Mouse (Mus musculus) limb, embryonic 12.5 days (tissue): Measurements from ENCODE around the gene Ap5s1. TPM values are rescaled to one million over a fixed set of nuclear protein-coding genes. Genes with fewer than 3 reads are reported as not detected.

Source experiments
- ATAC-seq: fragments of 200-750 bp; cut with Nextera tagmentation; 2 replicates; pipeline ENCODE4 v1.8.0; 2017; ENCODE audit warnings: low read depth, moderate TSS enrichment; ENCODE audit not compliant: insufficient number of reproducible peaks, insufficient read depth, low FRiP score, low TSS enrichment
- H3K27ac ChIP-seq: fragments of 300-500 bp; sonication (generic); 2 replicates; pipeline ENCODE4 v1.5.1; 2016; ENCODE audit warnings: mild to moderate bottlenecking, moderate library complexity
- H3K27me3 ChIP-seq: fragments of 300-500 bp; sonication (generic); 2 replicates; pipeline ENCODE4 v1.6.1; 2016; ENCODE audit warnings: mild to moderate bottlenecking, moderate library complexity
- H3K36me3 ChIP-seq: fragments of 300-500 bp; sonication (generic); 2 replicates; pipeline ENCODE4 v1.6.1; 2016; ENCODE audit warnings: mild to moderate bottlenecking, moderate library complexity
- H3K4me1 ChIP-seq: fragments of 300-500 bp; sonication (generic); replicated peaks from 2 replicates; pipeline ENCODE4 v1.6.1; 2016
- H3K4me2 ChIP-seq: fragments of 300-500 bp; sonication (generic); 2 replicates; pipeline ENCODE4 v1.6.1; 2016; ENCODE audit warnings: mild to moderate bottlenecking, moderate library complexity
- H3K4me3 ChIP-seq: fragments of 300-500 bp; sonication (generic); replicated peaks from 2 replicates; pipeline ENCODE4 v1.5.1; 2016; ENCODE audit warnings: mild to moderate bottlenecking
- H3K9ac ChIP-seq: fragments of 300-500 bp; sonication (generic); replicated peaks from 2 replicates; pipeline ENCODE4 v1.6.1; 2016; ENCODE audit warnings: mild to moderate bottlenecking, moderate library complexity
- H3K9me3 ChIP-seq: fragments of 300-500 bp; sonication (generic); 2 replicates; pipeline ENCODE4 v1.6.1; 2016; ENCODE audit warnings: mild to moderate bottlenecking, moderate library complexity
- WGBS: fragments of 180-500 bp; shearing (Covaris S2); methylation state at CpG from one replicate; pipeline ENCODE4 v1.1.7; 2016; 5-methylcytosine and 5-hydroxymethylcytosine counted together
- polyA plus RNA-seq: library from polyadenylated mRNA; unstranded; fragments of >200 nt; fragmentation: Nextera tagmentation; extraction: Ambion mirVana; gene quantifications from 2 replicates; pipeline ENCODE4 v1.2.1, GENCODE M21; 2016

The Ap5s1 gene
- polyA plus RNA-seq, 1 experiment from 2014 or later = 23.3 TPM

DNA sequence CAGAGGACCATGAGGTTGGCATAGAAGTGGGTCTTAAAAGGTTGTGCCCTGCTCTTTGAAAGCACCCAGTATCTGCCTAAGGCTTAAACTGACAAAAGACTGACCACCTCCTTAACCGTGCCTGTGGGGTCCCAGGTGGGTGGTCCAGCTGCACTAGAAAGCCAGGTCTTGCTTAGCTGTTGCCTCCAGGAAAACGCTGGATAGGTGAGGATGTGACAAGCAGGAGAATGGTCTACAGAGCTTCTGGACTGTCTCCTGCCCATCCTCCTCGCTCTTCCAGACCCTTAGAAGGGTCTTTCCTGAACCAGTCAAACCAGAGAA, 19.3 kb upstream of the Ap5s1 start:
- Histone ChIP-seq H3K4me3 (peak overlapping the region; percentile 69), H3K9ac (peak overlapping the region; percentile 79), H3K27ac (peak overlapping the region; percentile 83; the same call in 1 of the 2 replicates), H3K4me1 (peaks cover 41% of the 10 kb centered on the region), H3K36me3 (peaks cover 25% of the 10 kb centered on the region), H3K4me2 (peak overlapping the region; percentile 87), H3K9me3 (no peaks in the 10 kb centered on the region), H3K27me3 (no peaks in the 10 kb centered on the region)
- WGBS = 21% methylated on average over 3 of the region's 3 CpGs
- ATAC-seq = no peak

GRCm38 (mm10) chr2:131188311-131188710, 18.6 kb upstream of the Ap5s1 start:
- peak overlapping the region; percentile 87 for H3K4me2 ChIP-seq
- peak overlapping the region; percentile 69 for H3K4me3 ChIP-seq
- ATAC-seq = no peak
- H3K9me3 ChIP-seq = no peaks in the 10 kb centered on the region
- 0 out of 2 replicates have a peak overlapping the region, but pooled peaks have one; percentile 79 for H3K9ac ChIP-seq
- peaks cover 41% of the 10 kb centered on the region for H3K4me1 ChIP-seq
- H3K36me3 ChIP-seq = peaks cover 32% of the 10 kb centered on the region
- no peak overlapping the region for H3K27ac ChIP-seq
- WGBS = 95% methylated on average over 5 of the region's 5 CpGs
- no peaks in the 10 kb centered on the region for H3K27me3 ChIP-seq

DNA sequence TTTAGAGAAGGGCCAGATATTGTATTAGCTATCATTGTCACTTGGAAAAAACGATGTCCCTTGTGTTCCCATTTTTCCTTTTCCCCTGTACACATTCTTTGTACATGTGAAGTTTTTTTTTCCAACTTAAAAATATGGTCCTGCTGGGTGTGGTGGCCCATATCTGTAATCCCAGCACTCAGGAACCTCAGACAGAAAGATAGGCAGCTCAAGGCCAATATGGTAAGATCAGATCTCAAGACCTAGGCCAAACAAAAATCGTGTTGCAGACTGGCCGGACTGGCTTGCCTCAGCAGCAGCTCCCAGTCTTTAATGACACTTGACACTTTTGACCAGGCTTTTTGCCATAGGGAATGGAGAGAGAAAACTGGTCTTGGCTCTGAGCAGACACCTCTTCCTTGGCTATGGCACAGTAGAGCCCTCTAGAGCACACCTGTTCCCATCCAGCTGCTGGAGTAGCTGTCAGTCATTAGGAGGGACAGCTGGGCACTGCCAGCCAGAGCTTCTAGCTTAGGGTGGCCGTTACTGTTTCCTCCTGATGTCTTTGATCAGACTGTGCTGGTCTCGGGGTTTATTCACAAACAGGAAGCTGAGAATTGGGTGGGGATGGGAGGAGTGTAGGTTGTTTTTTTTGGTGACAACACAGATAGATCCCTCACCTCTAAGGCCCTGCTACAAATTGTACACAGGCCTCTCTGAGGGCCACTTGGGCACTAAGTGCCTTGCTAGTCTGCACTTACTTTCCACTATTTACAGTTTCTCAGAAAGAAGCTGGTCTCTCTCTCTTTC, 17.2 kb upstream of the Ap5s1 start:
- Histone ChIP-seq H3K36me3 (peaks cover 46% of the 10 kb centered on the region), H3K4me3 (no peak overlapping the region), H3K9me3 (no peaks in the 10 kb centered on the region), H3K27me3 (no peaks in the 10 kb centered on the region), H3K4me1 (peaks cover 41% of the 10 kb centered on the region), H3K9ac (no peak overlapping the region), H3K4me2 (peak overlapping the region; percentile 19), H3K27ac (0 out of 2 replicates have a peak overlapping the region, but pooled peaks have one; percentile 17)
- no peak for ATAC-seq
- 45% methylated on average over 5 of the region's 5 CpGs for WGBS

DNA sequence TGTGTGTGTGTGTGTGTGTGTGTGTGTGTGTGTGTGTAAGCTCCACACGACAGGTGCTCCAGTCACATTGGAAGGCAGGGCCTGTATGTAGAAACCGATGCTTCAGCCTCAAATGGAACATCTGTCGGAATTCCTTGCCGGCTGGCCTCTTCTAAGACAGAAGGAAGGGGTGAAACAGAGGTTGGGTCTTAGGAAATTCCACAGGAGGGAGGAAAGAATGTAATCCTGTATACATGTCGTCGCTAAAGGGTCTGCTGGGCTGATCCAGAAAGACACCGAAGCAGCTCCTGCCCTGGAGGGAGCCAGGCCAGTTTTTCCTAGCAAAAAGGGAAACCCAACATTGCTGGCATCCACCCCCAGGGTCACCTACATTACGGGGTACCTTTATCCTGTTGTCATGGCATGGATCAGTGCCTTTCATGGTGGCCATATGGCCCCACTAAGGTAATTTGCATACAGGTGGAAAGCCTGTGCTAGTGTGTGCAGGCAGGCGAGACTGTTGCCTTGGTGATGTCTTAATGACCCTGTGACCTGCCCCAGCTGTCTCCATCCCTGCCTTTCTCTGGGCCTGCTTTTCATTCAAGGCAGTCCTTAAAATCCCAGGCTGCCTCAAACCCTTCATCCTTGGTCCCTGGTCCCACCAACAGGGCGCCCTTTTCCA, 16.4 kb upstream of the Ap5s1 start:
- Histone ChIP-seq H3K4me3 (no peak overlapping the region), H3K9me3 (no peaks in the 10 kb centered on the region), H3K27me3 (no peaks in the 10 kb centered on the region), H3K36me3 (peaks cover 54% of the 10 kb centered on the region), H3K4me1 (peaks cover 41% of the 10 kb centered on the region), H3K4me2 (peak overlapping the region; percentile 19; the same call in 1 of the 2 replicates), H3K27ac (0 out of 2 replicates have a peak overlapping the region, but pooled peaks have one; percentile 17), H3K9ac (no peak overlapping the region)
- 32% methylated on average over 10 of the region's 10 CpGs for WGBS
- ATAC-seq = no peak; the same call in 1 of the 2 replicates

DNA sequence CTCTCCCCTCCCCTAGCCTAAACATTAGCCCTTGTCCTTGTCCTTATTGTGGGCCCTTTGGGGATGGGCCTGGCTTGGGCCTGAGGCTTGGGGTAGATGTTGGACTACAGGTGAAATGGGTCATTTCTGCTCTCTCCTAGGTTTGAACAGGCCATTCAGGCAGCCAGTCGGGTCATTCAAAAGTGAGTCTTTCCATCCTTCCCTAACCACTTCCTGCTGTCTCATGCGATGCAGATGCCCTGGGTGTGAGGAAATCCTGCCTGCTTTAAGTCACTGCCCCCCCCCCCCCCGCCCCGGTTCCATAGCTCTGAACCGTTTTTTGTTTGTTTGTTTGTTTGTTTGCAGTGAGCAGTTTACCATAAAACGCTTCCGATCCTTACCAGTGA, 15.9 kb upstream of the Ap5s1 start:
- H3K27me3 ChIP-seq = no peaks in the 10 kb centered on the region
- ATAC-seq = no peak
- H3K4me1 ChIP-seq = peaks cover 38% of the 10 kb centered on the region
- H3K27ac ChIP-seq = 0 out of 2 replicates have a peak overlapping the region, but pooled peaks have one; percentile 17
- 71% methylated on average over 7 of the region's 7 CpGs for WGBS
- H3K36me3 ChIP-seq = peaks cover 59% of the 10 kb centered on the region
- no peaks in the 10 kb centered on the region for H3K9me3 ChIP-seq
- no peak overlapping the region for H3K9ac ChIP-seq
- no peak overlapping the region for H3K4me2 ChIP-seq
- no peak overlapping the region for H3K4me3 ChIP-seq

DNA sequence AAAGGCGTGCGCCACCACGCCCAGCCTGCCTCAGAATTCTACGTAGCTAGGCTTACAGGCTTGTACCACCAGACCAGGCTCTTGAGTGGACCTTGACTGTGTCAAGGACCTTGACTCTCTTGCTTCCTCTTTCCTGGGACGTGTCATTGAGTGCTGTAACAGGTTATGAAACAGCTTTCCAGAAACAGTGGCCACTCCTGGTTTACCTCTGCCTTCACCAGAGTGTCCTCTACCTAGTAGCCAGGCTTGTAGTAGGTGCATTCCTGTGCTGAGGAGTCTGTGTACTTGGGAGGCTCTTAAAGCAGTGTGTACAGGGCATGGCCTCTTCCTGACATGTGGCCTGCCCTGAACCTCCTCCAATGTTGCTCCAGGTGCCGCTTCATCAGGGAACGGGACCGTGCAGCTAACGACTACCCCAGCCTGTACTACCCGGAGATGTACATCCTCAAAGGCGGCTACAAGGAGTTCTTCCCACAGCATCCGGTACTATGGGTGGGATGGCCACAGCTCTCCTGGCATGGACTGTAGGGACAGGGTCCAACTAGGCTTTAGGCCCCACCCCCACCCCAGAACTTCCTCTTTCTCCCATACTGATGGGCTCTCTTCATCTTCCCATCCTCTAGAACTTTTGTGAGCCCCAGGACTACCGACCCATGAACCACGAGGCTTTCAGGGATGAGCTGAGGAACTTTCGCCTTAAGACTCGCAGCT, 10.1 kb upstream of the Ap5s1 start:
- Histone ChIP-seq H3K4me3 (no peak overlapping the region), H3K27me3 (no peaks in the 10 kb centered on the region), H3K4me1 (no peaks in the 10 kb centered on the region), H3K27ac (no peak overlapping the region), H3K4me2 (no peak overlapping the region), H3K9ac (no peak overlapping the region), H3K36me3 (peaks cover 81% of the 10 kb centered on the region), H3K9me3 (no peaks in the 10 kb centered on the region)
- ATAC-seq = no peak
- WGBS = 90% methylated on average over 16 of the region's 16 CpGs

DNA sequence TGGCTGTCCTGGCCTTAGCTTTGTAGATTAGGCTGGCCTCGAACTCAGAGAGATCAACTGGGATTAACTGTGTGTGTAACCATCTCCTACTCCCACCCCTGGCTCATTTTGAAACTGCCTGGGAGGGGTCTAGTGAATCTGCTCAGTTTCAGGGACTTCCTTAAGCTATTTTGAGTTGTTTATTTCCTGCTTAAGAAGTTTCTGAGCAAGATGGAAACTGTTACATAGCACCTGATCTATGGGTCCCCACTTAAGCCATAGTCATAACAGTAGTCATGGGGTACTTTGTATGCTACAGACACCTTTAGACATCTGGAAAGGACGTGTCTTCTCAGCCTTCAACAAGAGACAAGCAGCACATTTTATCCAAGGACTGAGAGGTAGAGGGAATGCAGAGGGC, 6.2 kb upstream of the Ap5s1 start:
- no peak for ATAC-seq
- Histone ChIP-seq H3K4me3 (no peak overlapping the region), H3K27me3 (no peaks in the 10 kb centered on the region), H3K4me1 (peaks cover 7% of the 10 kb centered on the region; the same call in 1 of the 2 replicates), H3K4me2 (no peak overlapping the region), H3K36me3 (peaks cover 43% of the 10 kb centered on the region), H3K9ac (no peak overlapping the region), H3K9me3 (no peaks in the 10 kb centered on the region), H3K27ac (no peak overlapping the region)
- 74% methylated on average over 2 of the region's 2 CpGs for WGBS

- Histone ChIP-seq H3K27ac (no peak overlapping the region), H3K4me2 (no peak overlapping the region), H3K4me1 (peaks cover 7% of the 10 kb centered on the region; the same call in 1 of the 2 replicates), H3K36me3 (peaks cover 38% of the 10 kb centered on the region), H3K9ac (no peak overlapping the region), H3K9me3 (no peaks in the 10 kb centered on the region), H3K27me3 (no peaks in the 10 kb centered on the region), H3K4me3 (no peak overlapping the region)
- no peak for ATAC-seq
- 84% methylated on average over 3 of the region's 3 CpGs for WGBS
Observed at GRCm38 (mm10) chr2:131201262-131201661, 5.6 kb upstream of the Ap5s1 start.

GRCm38 (mm10) chr2:131203816-131204409, 3.0 kb upstream of the Ap5s1 start:
- no peak for ATAC-seq
- peaks cover 14% of the 10 kb centered on the region; the same call in 1 of the 2 replicates for H3K36me3 ChIP-seq
- no peak overlapping the region for H3K9ac ChIP-seq
- WGBS = 79% methylated on average over 6 of the region's 6 CpGs
- H3K27me3 ChIP-seq = no peaks in the 10 kb centered on the region
- 0 out of 2 replicates have a peak overlapping the region, but pooled peaks have one; percentile 37 for H3K27ac ChIP-seq
- H3K9me3 ChIP-seq = no peaks in the 10 kb centered on the region
- no peak overlapping the region for H3K4me2 ChIP-seq
- H3K4me1 ChIP-seq = peaks cover 7% of the 10 kb centered on the region; the same call in 1 of the 2 replicates
- H3K4me3 ChIP-seq = no peak overlapping the region

DNA sequence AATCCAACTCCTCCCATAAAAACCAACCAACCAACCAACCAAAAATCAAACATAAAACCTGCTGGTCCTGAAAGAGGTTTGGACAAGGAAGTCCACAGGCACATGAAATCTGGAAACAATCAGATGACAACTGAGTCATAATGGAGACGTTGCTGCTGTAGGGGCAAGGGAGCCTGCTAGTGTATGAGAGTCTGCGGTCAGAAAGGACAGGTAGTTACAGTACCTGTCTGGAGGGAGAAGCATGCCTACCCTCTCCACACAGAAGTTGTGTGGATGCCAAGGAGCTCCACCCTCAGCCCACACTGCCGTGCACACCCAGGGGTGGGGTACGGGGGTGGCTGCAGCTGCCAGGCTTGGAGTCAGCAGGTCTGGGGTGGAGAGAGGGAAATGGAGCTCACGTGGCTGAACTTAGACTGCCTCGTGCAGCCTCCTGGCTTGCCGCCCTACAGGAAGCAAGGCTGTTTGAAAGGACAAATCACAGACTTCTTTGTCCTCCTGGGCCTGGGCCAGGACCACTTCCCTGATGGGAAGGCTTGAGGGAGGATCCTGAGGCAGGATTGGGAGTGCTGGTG, 2.4 kb upstream of the Ap5s1 start:
- Histone ChIP-seq H3K4me2 (0 out of 2 replicates have a peak overlapping the region, but pooled peaks have one; percentile 23), H3K9ac (no peak overlapping the region), H3K4me3 (no peak overlapping the region), H3K9me3 (no peaks in the 10 kb centered on the region), H3K4me1 (peaks cover 7% of the 10 kb centered on the region), H3K36me3 (peaks cover 8% of the 10 kb centered on the region; the same call in 1 of the 2 replicates), H3K27me3 (no peaks in the 10 kb centered on the region), H3K27ac (peak overlapping the region; percentile 60)
- ATAC-seq = peak; percentile 57; the same call in 1 of the 2 replicates
- 49% methylated on average over 7 of the region's 7 CpGs for WGBS
